Mouse (Mus musculus) midbrain, postnatal 0 days (tissue): ENCODE measurements around the gene Col13a1. TPM values are rescaled to one million over a fixed set of nuclear protein-coding genes. Genes with fewer than 3 reads are reported as not detected.

Experiments
- ATAC-seq: fragments of 200-750 bp; cut with Nextera tagmentation; 2 replicates; pipeline ENCODE4 v1.8.0; 2017; ENCODE audit warnings: moderate number of reproducible peaks, mild to moderate bottlenecking, moderate TSS enrichment, moderate library complexity; ENCODE audit not compliant: low FRiP score
- DNase-seq: peaks from one replicate; pipeline ENCODE4 v3.0.0-alpha.2; 2015; ENCODE audit warnings: low spot score
- H3K27ac ChIP-seq: fragments of 300-500 bp; sonication (generic); 2 replicates; pipeline ENCODE4 v1.5.1; 2014; ENCODE audit warnings: low read depth, mild to moderate bottlenecking, low read length, mixed read lengths
- H3K27me3 ChIP-seq: fragments of 300-500 bp; sonication (generic); 2 replicates; pipeline ENCODE4 v1.6.1; 2014; ENCODE audit warnings: low read length, control low read depth, mixed read lengths; ENCODE audit not compliant: insufficient read depth
- H3K36me3 ChIP-seq: fragments of 300-500 bp; sonication (generic); 2 replicates; pipeline ENCODE4 v1.6.1; 2014; ENCODE audit warnings: low read length, control low read depth, mixed read lengths; ENCODE audit not compliant: insufficient read depth
- H3K4me1 ChIP-seq: fragments of 300-500 bp; sonication (generic); 2 replicates; pipeline ENCODE4 v1.6.1; 2014; ENCODE audit warnings: mild to moderate bottlenecking, control low read depth, antibody characterized with exemption, low read length, mixed read lengths; ENCODE audit not compliant: insufficient read depth
- H3K4me2 ChIP-seq: fragments of 300-500 bp; sonication (generic); 2 replicates; pipeline ENCODE4 v1.6.1; 2014; ENCODE audit warnings: low read depth, mild to moderate bottlenecking, low read length, mixed read lengths; ENCODE audit not compliant: poor library complexity, severe bottlenecking
- H3K4me3 ChIP-seq: fragments of 300-500 bp; sonication (generic); 2 replicates; pipeline ENCODE4 v1.5.1; 2014; ENCODE audit warnings: low read depth, mild to moderate bottlenecking, low read length, moderate library complexity
- H3K9ac ChIP-seq: fragments of 300-500 bp; sonication (generic); replicated peaks from 2 replicates; pipeline ENCODE4 v1.6.1; 2014; ENCODE audit warnings: mild to moderate bottlenecking, low read length, moderate library complexity, mixed read lengths; ENCODE audit not compliant: poor library complexity, severe bottlenecking
- H3K9me3 ChIP-seq: fragments of 300-500 bp; sonication (generic); 2 replicates; pipeline ENCODE4 v1.6.1; 2016; ENCODE audit warnings: low read length, control low read depth
- CTCF ChIP-seq: IDR thresholded peaks from 2 replicates; pipeline ENCODE4 v1.5.1; 2016; ENCODE audit warnings: antibody characterized with exemption, mild to moderate bottlenecking
- WGBS: fragments of 180-500 bp; shearing (Covaris S2); extraction: QIAGEN DNeasy Blood & Tissue Kit; methylation state at CpG from one replicate; pipeline ENCODE4 v1.1.7; 2014; 5-methylcytosine and 5-hydroxymethylcytosine counted together
- polyA plus RNA-seq: library from polyadenylated mRNA; unstranded; fragments of >200 nt; fragmentation: Nextera tagmentation; extraction: Ambion mirVana; gene quantifications from 2 replicates; pipeline ENCODE4 v1.2.1, GENCODE M21; 2015
- total RNA-seq: library from RNA; depleted of rRNA; stranded (reverse); fragments of >200 nt; gene quantifications from 2 replicates; pipeline ENCODE4 v1.2.3, GENCODE M21; 2014

The Col13a1 gene
- total and polyA plus RNA-seq, 2 experiments from 2014 or later, result 1.2 to 3.7 TPM

GRCm38 (mm10) chr10:61942719-61943118 lies 36.2 kb downstream of the Col13a1 start:
- no peaks in the 10 kb centered on the region for H3K36me3 ChIP-seq
- H3K27ac ChIP-seq, result no peak overlapping the region
- WGBS, result 75% methylated on average over 2 of the region's 2 CpGs
- DNase-seq (no peak), ATAC-seq (no peak)
- H3K9ac ChIP-seq, result no peak overlapping the region
- no peaks in the 10 kb centered on the region for H3K9me3 ChIP-seq
- TF ChIP-seq CTCF, result no peak
- no peaks in the 10 kb centered on the region for H3K27me3 ChIP-seq
- no peaks in the 10 kb centered on the region for H3K4me1 ChIP-seq
- H3K4me2 ChIP-seq, result no peak overlapping the region
- H3K4me3 ChIP-seq, result no peak overlapping the region

- TF ChIP-seq CTCF, result no peak
- no peak overlapping the region for H3K27ac ChIP-seq
- H3K4me2 ChIP-seq, result peak overlapping the region; percentile 34
- H3K36me3 ChIP-seq, result no peaks in the 10 kb centered on the region
- ATAC-seq, result no peak
- H3K4me3 ChIP-seq, result peak overlapping the region; percentile 8; the same call in 1 of the 2 replicates
- peaks cover 7% of the 10 kb centered on the region; the same call in 1 of the 2 replicates for H3K4me1 ChIP-seq
- 0 out of 2 replicates have a peak, but pooled peaks cover 8% of the 10 kb centered on the region for H3K27me3 ChIP-seq
- no peaks in the 10 kb centered on the region for H3K9me3 ChIP-seq
- DNase-seq, result no peak
- 3% methylated on average over 27 of the region's 28 CpGs for WGBS
- H3K9ac ChIP-seq, result no peak overlapping the region
Measured at GRCm38 (mm10) chr10:61936211-61937121, 42.4 kb downstream of the Col13a1 start.

- H3K27me3 ChIP-seq, result 0 out of 2 replicates have a peak, but pooled peaks cover 4% of the 10 kb centered on the region
- DNase-seq, result no peak
- no peak overlapping the region for H3K4me2 ChIP-seq
- 75% methylated on average over 6 of the region's 6 CpGs for WGBS
- no peak overlapping the region for H3K4me3 ChIP-seq
- H3K9me3 ChIP-seq, result no peaks in the 10 kb centered on the region
- H3K9ac ChIP-seq, result no peak overlapping the region
- no peak for ATAC-seq
- no peak overlapping the region for H3K27ac ChIP-seq
- no peaks in the 10 kb centered on the region for H3K36me3 ChIP-seq
- no peak for TF ChIP-seq CTCF
- H3K4me1 ChIP-seq, result peaks cover 4% of the 10 kb centered on the region; the same call in 1 of the 2 replicates
Measured at GRCm38 (mm10) chr10:61931678-61932077, 47.2 kb downstream of the Col13a1 start.

- DNase-seq (no peak), ATAC-seq (no peak)
- Histone ChIP-seq H3K4me3 (no peak overlapping the region), H3K4me1 (no peaks in the 10 kb centered on the region; the same call in 1 of the 2 replicates), H3K27ac (no peak overlapping the region), H3K4me2 (no peak overlapping the region), H3K9me3 (no peaks in the 10 kb centered on the region), H3K9ac (no peak overlapping the region), H3K36me3 (no peaks in the 10 kb centered on the region), H3K27me3 (no peaks in the 10 kb centered on the region)
- WGBS, result 89% methylated on average over 6 of the region's 6 CpGs
- TF ChIP-seq CTCF, result no peak
Measured at GRCm38 (mm10) chr10:61929901-61930300, 49.0 kb downstream of the Col13a1 start.

- H3K4me2 ChIP-seq, result 0 out of 2 replicates have a peak overlapping the region, but pooled peaks have one; percentile 0
- no peak overlapping the region for H3K27ac ChIP-seq
- 14% methylated on average over 24 of the region's 24 CpGs for WGBS
- TF ChIP-seq CTCF, result no peak
- no peak for DNase-seq
- H3K36me3 ChIP-seq, result no peaks in the 10 kb centered on the region
- no peak overlapping the region for H3K9ac ChIP-seq
- H3K4me1 ChIP-seq, result no peaks in the 10 kb centered on the region; the same call in 1 of the 2 replicates
- H3K27me3 ChIP-seq, result no peaks in the 10 kb centered on the region
- H3K9me3 ChIP-seq, result no peaks in the 10 kb centered on the region
- ATAC-seq, result no peak; the same call in 1 of the 2 replicates
- H3K4me3 ChIP-seq, result no peak overlapping the region
Measured at GRCm38 (mm10) chr10:61928725-61929651, 49.9 kb downstream of the Col13a1 start.
